Mouse (Mus musculus): ENCODE data around the gene Meioc. TPM values are rescaled to one million over a fixed set of nuclear protein-coding genes. Genes with fewer than 3 reads are reported as not detected.

Meioc gene
- not detected for total RNA-seq (2022)

- DNase-seq (ENCODE audit: low spot score in 2 of 2) = no peak
These were observed at the start of gene Meioc for GRCm38 (mm10) chr11:102663416-102663815. Meioc (plus strand) TSS chr11:102663716.

- no peak for DNase-seq (ENCODE audit: low spot score in 2 of 2)
These were observed 44.1 kb upstream of the Meioc start for GRCm38 (mm10) chr11:102619449-102619848.

DNA sequence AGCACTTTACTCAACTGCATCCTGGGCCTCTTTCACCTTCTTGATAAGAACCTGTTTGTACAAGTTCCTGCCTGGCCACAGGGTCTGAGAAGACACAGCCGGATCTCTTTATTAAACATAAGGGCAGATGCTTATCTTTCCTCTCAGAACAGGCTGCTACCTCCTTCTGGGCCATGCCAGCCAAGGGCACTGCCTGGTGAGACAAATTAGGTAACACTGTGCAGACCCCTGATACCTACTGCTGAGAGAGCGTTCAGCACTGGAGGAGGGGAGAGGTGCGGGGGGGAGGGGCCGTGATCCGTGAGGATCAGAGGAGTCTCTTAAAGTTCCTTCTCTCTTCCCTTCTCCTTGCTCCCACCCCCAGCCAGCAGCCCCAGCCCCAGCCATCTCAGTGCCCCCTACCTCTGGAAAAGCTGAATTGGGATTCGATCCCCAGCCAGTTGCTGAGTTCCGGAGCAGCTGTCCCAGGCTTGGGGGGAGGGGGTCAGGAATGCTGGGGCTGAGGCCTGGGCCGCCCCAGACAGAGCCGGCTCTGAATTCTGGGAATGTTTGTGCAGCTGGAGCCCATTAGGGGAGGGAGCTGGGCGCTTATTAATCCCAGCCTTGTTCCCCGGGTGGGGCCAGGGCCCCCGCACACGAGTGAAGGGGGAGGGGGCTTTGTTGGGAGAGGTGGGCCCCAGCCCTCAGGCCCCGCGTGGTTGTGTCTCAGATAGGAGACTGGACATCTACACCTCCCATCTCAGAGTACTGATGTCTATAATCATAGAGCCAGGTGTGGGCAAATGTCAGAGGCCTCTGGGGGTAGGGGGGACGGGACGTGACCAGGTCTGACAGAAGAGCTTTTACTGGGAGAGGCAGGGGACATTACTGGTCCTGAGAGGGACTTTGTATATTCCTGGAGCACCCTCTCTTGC lies 39.4 kb upstream of the Meioc start:
- DNase-seq (ENCODE audit: low spot score in 2 of 2) = no peak

- DNase-seq (ENCODE audit: low spot score in 2 of 2) = no peak
These were observed 38.6 kb upstream of the Meioc start for GRCm38 (mm10) chr11:102624888-102625407.

DNA sequence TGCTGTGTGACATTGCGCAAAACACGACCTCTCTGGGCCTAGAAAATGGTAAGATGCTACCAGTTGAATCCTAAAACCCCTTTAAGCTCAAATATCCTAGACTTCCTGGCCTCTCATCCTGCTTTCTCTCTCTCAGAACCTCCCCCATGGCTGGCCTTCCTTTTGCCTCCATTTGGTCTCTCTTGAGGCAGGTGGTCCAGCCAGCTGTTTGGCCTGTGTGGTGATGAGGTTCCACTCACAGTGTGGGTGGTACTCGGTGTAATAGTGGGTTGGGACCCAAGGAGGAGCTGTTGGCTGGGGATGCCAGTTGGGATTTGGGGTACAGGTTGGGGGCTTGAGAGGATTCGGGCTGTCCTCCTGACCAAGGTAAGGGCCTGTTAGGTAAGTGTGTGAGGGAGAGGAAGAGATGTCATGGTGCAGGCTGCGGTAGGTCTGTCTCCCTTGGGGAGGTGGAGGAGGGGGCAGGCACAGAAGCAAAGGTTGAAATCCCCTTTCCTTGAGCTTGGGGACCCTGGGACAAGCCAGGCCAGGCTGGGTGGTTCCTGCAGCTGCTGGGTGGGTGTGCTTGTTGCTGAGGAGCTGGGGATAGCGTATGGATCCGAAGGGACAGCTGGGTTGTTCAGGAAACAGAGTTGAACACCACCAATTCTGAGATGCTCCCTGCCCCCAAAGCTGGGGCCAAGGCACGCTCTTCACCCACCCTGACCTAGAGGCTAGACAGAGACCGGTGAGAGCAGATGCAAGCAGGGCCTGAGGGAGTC lies 36.2 kb upstream of the Meioc start:
- no peak for DNase-seq (ENCODE audit: low spot score in 2 of 2)

DNA sequence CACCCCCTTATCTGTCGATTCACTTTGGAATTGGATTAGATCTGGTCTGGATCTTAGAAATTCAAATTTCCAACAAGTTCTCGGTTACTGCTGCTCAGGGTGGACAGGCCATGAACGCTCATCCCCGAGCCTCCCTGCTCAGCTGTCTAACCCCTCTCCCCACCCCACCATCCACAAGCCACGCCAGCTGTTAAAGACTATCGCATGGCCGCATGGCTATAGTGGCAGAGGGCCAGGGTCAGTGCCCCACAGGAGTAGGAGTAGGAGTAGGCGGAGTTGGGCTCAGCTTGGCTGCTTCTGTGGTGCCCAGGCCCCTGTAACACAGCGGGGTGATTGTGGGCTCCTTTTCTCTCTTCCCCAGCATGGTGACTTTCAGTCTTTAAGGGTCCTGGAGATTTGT lies 35.0 kb upstream of the Meioc start:
- DNase-seq (ENCODE audit: low spot score in 2 of 2) = no peak

GRCm38 (mm10) chr11:102629375-102629774 lies 34.1 kb upstream of the Meioc start:
- DNase-seq (ENCODE audit: low spot score in 2 of 2) = no peak

- no peak for DNase-seq (ENCODE audit: low spot score in 2 of 2)
These were observed 32.8 kb upstream of the Meioc start for GRCm38 (mm10) chr11:102630731-102631130.

DNA sequence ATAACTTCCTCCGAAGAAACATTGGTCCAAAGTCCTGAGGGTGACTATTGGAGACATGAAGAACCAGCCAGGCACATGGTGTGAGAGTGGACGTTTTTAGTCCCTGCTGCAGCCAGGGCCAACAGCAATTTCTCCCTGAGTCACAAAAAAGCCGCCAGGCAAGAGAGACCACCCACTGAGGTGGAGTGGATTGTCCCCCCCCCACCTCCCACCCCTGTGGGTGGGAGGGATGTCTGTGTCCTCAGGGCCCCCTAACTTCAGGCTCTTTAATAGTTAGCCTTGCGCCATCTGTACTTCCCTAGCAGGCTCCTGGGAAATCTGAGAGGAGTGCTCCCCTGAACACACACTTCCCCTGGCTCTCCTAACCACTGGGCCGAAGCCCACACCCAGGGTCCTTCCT lies 32.3 kb upstream of the Meioc start:
- no peak for DNase-seq (ENCODE audit: low spot score in 2 of 2)

GRCm38 (mm10) chr11:102632725-102633124 lies 30.8 kb upstream of the Meioc start:
- no peak for DNase-seq (ENCODE audit: low spot score in 2 of 2)

GRCm38 (mm10) chr11:102633379-102633778 lies 30.1 kb upstream of the Meioc start:
- DNase-seq (ENCODE audit: low spot score in 2 of 2) = no peak

GRCm38 (mm10) chr11:102636887-102637286 lies 26.6 kb upstream of the Meioc start:
- no peak for DNase-seq (ENCODE audit: low spot score in 2 of 2)

DNA sequence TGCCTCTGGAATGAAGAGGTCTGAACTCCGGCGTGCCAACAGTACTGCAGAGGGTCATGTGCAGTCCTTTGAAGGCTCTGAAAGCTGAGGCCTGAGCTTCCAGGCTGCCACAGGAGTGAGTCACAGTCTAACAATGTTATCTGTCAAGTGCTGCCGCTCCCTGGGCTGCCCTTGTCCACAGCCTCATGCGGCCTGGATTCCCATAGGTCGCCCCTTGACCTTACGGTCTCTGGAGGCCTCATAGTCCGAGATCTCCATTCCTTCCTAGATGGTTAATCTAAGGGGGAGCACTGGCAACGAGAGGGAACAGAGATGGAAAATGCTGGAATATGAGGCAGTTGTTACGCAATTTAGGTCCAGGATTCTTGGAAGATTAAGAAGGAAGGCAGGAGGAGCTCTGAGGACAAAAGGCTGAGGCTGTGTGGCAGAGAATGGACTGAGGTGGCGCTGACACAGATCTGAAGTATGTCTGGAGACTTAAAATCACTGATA lies 19.6 kb upstream of the Meioc start:
- no peak for DNase-seq (ENCODE audit: low spot score in 2 of 2)

DNA sequence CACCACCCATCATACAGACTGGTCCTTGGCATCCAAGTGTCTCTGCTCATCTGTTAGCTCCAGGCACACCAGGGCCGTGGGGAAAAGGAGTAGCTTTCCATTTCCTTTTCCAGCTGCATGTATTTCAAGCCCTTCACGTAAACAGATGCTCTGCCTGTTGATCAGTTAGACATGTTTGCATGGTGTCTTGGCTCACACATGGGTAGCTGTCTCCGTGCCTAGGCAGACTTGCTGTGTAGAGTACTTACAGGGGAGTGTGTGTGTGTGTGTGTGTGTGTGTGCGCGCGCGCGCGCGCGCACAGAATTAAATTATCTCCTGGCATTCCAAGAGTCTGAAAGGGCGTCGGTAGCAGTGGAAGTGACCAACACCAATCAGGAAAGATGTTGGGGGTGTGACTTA lies 17.3 kb upstream of the Meioc start:
- DNase-seq (ENCODE audit: low spot score in 2 of 2) = no peak

DNA sequence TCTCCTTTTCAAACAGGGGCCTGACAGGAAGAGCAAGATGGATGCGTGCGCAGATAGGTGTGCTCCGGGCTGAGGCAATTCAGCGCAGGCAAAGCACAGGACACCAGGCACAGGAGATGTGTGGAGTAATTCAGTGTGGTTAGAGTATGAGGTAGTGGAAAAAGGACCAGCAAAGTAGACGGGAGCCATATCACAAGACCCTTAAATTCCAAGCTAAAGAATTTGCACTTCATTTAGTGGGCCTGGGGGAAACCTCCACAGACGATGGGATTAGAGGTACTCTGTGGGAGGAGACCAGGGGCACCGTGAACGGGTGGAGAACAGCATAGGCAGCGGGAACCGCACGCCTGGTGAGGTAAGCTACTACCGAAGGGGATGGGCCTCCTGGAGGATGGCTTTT lies 15.6 kb upstream of the Meioc start:
- no peak for DNase-seq (ENCODE audit: low spot score in 2 of 2)

DNA sequence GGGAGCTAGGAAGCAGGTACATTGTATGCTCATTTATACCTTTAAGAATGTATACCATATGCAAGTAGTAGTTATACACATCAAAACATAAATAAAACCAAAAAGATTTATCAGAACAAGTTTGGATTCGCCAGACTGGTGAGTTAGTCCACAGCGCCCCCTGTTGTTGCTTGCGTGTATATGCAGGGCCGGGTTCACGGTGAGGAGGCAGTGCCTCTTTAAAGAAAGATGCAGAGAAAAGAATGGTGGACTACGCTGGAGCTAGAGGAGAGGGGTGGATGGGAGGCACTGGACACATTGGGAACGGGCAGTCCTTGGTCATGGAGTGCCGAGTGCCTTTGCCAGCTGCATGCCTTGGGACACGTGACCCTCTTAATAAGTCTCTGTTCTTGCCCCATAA lies 12.1 kb upstream of the Meioc start:
- DNase-seq (ENCODE audit: low spot score in 2 of 2) = peak; percentile 18 to 61

GRCm38 (mm10) chr11:102652844-102653243 lies 10.7 kb upstream of the Meioc start:
- DNase-seq (ENCODE audit: low spot score in 2 of 2) = no peak

GRCm38 (mm10) chr11:102655888-102656287 lies 7.6 kb upstream of the Meioc start:
- DNase-seq (ENCODE audit: low spot score in 2 of 2) = no peak

DNA sequence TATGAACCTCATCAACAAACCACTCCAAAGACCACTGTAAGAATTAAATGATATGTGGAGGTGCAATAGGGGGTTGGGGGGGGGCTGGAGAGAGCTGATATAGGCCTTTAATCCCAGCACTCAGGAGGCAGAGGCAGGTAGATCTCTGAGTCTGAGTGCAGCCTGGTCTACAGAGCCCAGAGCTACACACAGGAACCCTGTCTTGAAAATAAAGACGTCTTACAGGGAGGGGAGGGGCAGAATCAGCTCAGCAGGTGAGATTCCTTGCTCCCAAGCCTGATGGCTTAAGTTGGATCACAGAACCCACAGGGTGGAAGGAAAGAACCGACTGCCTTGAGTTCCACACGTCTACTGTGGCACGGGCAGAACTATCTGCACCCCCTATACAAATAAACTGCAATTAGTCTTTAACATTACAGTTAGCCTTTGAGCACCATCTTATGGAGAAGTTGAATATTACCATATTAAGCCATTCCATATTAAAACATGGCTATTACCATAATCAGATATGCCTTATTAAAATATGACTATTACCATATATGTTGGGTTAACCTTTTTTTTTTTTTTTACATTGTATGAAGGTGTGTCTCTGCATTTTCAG lies 7.1 kb upstream of the Meioc start:
- DNase-seq (ENCODE audit: low spot score in 2 of 2) = no peak

- no peak for DNase-seq (ENCODE audit: low spot score in 2 of 2)
These were observed 6.6 kb upstream of the Meioc start for GRCm38 (mm10) chr11:102656931-102657330.

GRCm38 (mm10) chr11:102665151-102665550 lies 1.6 kb downstream of the Meioc start:
- DNase-seq (ENCODE audit: low spot score in 2 of 2) = no peak
